Mouse (Mus musculus): ENCODE measurements around the gene Vps26c.
A peak's percentile ranks its signal among the peaks of the same experiment; 100 is the strongest.
"Not testable (repeated sequence)": the region's sequence is repeated elsewhere in the genome, so short reads cannot be mapped to it uniquely, and the experiment has no call there.

The Vps26c gene

GRCm38 (mm10) chr16:94484752-94485535 lies 41.7 kb downstream of the Vps26c start:
- no peak for DNase-seq

GRCm38 (mm10) chr16:94473086-94473822 lies 53.4 kb downstream of the Vps26c start:
- peak; percentile 69 for DNase-seq

GRCm38 (mm10) chr16:94472515-94472951 lies 54.1 kb downstream of the Vps26c start:
- peak; percentile 69 for DNase-seq

- DNase-seq, result no peak
These were observed 58.2 kb downstream of the Vps26c start for GRCm38 (mm10) chr16:94468391-94468790.

DNA sequence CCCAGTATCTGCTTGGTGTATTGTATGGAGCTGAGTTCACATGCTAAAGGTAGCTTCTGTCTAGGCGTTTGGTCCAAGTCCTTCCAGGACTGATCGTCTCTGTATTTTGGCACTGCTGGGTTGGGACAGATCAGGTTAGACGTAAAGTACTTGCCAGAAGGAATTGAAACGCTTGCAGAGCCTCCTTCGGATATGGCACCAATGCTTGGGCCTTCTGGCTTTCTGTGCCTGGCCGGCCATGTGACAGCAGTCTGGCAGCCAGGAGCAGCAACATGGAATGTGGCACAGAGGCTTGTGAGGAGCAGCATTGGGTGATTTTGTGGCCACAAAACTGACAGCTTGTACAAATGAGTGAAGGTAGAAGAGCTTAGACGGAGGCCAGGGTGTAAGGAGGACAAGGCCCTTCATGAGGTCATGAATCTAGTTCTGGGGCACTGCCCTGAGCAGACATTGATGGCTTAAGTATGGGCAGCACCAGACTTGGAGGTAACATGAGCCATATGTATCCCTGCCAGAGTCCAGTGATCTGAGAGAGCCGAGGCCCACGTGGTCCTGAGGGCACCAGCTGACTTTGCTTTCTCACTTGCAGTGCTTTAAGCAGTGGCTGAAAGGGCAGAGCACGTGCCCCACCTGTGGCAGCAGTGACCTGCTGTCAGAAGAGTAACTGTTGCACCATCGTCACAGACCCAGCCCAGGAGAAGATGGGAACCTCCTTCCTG lies 59.1 kb downstream of the Vps26c start:
- no peak for DNase-seq

DNA sequence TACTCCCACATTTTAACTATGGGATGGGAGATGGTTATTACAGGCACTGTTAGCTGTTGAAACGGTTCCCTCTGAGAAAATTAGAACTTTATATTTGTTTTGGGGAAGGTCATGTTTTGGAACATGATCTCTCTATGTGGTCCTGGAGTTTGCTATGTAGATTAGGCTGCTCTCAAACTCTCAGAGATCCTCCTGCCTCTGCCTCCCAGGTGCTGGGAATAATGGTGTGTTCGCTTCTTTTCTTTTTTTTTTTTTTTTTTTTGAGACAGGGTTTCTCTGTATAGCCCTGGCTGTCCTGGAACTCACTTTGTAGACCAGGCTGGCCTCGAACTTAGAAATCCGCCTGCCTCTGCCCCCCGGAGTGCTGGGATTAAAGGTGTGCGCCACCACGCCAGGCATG lies 60.3 kb downstream of the Vps26c start:
- not testable (repeated sequence) for DNase-seq

- DNase-seq, result no peak
These were observed 60.7 kb downstream of the Vps26c start for GRCm38 (mm10) chr16:94465900-94466299.

GRCm38 (mm10) chr16:94464067-94464466 lies 62.6 kb downstream of the Vps26c start:
- DNase-seq, result no peak

DNA sequence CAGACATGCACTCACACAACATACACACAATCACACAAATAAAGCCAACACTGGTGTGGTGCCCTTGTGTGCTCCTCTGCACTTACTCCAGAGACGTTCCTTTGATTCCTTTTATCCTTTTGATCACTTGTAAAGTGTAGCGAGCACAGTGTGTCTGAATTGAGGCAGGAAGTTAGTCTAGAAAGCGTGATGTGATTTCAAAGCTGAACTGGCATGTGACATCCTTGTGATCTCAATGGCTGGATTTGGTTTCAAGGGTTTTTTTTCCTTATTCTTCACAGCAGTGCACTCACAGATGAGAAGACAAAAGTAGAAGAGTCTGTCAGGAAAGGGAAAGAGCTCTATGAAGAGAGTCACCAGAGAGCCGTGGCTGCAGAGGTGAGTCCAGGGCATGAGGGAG lies 72.5 kb downstream of the Vps26c start:
- no peak for DNase-seq

DNA sequence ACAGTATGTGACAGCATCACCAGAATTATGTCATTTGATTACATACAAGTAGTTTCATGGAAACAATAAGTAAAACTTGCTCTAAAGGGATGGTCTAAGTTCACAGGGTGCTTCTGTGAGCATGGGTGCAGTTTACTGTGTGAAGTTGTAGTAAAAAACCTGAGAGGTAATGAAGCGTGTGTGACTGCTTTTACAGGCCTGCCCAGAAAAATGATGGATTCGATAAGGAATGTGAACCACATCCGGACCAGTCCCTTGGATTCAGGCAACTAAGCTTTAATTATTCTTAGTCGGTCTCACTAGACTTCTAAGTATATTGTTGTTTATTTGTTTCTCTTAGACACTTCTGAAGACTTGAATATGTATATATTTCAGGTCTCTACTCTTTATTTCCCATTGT lies 73.9 kb downstream of the Vps26c start:
- no peak for DNase-seq

GRCm38 (mm10) chr16:94451545-94452488 lies 74.8 kb downstream of the Vps26c start:
- no peak for DNase-seq

- DNase-seq, result no peak
These were observed 77.0 kb downstream of the Vps26c start for GRCm38 (mm10) chr16:94449632-94450031.

GRCm38 (mm10) chr16:94449151-94449550 lies 77.5 kb downstream of the Vps26c start:
- DNase-seq, result no peak
